In the genomic region with DNA sequence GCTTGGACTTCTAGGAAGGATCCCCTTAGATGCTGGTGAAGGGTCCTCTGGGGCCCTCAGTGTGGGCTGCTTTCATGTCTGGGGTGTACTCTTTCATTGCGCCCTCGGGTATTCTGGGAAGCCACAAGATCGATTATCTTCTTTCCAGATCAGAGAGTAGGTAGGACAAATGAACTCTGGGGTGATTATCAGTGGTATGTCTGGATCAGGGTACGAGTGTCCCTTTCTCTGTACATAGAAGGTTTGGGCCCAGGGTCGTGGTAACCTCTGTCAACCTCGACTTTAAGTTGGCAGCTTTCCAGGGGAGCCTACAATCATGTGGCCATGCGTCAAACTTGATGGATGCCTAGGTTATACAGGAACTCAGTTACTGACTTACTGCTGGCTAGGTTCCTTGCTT, we compare ENCODE assay signal across 18 mouse cellular contexts. TPM values are rescaled to one million over a fixed set of nuclear protein-coding genes. Genes with fewer than 3 reads are reported as not detected.
"Had no signal": no experiment of that assay in that cellular context is flagged by ENCODE, and none has a peak within 500 bp of the region (broad histone marks: within the 10 kb centered on the region; RNA-seq: fewer than 3 reads in every experiment).

No protein-coding gene starts in this region.

- ATAC-seq: liver, embryonic 12.5 days; midbrain, embryonic 16.5 days had no signal

- H3K27ac ChIP-seq: limb, embryonic 10.5 days; limb, embryonic 13.5 days; liver, embryonic 12.5 days; liver, embryonic 15.5 days; midbrain, embryonic 12.5 days; neural tube, embryonic 13.5 days; stomach, embryonic 15.5 days had no signal

- H3K36me3 ChIP-seq: limb, embryonic 10.5 days; liver, embryonic 15.5 days; midbrain, embryonic 12.5 days; stomach, embryonic 15.5 days had no signal

- H3K9ac ChIP-seq: limb, embryonic 13.5 days; liver, embryonic 12.5 days; liver, embryonic 15.5 days; midbrain, embryonic 12.5 days; neural tube, embryonic 13.5 days; stomach, embryonic 15.5 days had no signal

- DNase-seq: kidney, adult 9 months; layer of hippocampus, adult 9-11 months; liver; lung, adult 18-20 months; retina, postnatal 1 day; right cerebral cortex, postnatal 25 days; spleen, adult 18-20 months; thymus, postnatal 25 days had no signal

- H3K9me3 ChIP-seq: limb, embryonic 10.5 days; limb, embryonic 13.5 days; liver, embryonic 12.5 days; liver, embryonic 15.5 days; midbrain, embryonic 12.5 days; neural tube, embryonic 13.5 days; stomach, embryonic 15.5 days had no signal

- H3K4me2 ChIP-seq: limb, embryonic 13.5 days; liver, embryonic 12.5 days; liver, embryonic 15.5 days; midbrain, embryonic 12.5 days; neural tube, embryonic 13.5 days; stomach, embryonic 15.5 days had no signal

- H3K4me1 ChIP-seq: liver, embryonic 12.5 days; liver, embryonic 15.5 days had no signal

- H3K4me3 ChIP-seq: limb, embryonic 10.5 days; limb, embryonic 13.5 days; liver, embryonic 12.5 days; liver, embryonic 15.5 days; midbrain, embryonic 12.5 days; myocyte; neural tube, embryonic 13.5 days; stomach, embryonic 15.5 days had no signal

RNA-seq across cellular contexts. Expression of a gene that starts 42.2 kb away (rescaled TPM):
- polyA plus RNA-seq: limb, embryonic 10.5 days; limb, embryonic 13.5 days; liver, embryonic 12.5 days; liver, embryonic 15.5 days; myocyte; thymus, postnatal 0 days had no signal
